Mouse (Mus musculus): ENCODE data around the gene Psmd12.
A peak's percentile ranks its signal among the peaks of the same experiment; 100 is the strongest.
"Not testable (repeated sequence)": the region's sequence is repeated elsewhere in the genome, so short reads cannot be mapped to it uniquely, and the experiment has no call there.

Psmd12 gene

DNA sequence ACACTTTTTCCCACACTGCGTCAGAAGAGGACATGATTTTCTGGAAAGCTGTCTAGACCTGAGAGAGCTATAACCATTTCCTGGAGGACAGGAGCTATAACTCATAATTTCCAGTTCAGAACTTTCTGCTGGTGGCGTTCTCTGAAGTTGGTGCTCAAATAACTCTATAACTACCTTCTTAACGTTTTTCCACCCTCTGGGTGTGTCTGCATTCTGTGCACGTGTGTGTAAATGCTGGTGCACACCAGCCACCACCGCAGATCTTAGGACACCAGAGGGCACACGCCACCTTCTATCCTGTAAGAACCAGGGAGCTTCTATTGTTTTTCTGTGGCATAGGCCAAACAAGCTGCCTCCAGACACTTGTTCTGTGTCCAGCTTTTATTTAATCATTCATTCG is 20.3 kb upstream of the Psmd12 start:
- DNase-seq (ENCODE audit: extremely low read depth, insufficient read length, low spot score): no peak

DNA sequence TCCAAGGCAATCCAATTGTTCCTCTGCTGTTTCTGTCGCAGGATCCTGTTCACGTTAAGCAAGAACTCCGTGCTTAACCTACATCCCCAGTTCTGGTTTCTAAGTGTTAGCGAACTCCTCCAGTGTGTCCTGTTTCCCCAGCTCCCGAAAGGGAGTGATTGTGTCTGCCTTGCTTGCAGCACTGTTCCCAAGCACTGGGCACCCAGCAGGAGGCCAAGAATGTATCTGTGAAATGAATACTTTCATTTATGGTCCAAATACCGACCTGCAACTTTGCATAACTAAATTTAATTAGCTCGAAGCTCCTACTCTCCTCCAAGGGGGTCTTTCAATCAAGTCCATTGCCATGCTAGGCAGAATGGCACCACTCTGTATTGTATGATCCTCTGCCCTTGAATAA is 19.5 kb upstream of the Psmd12 start:
- no peak for DNase-seq (ENCODE audit: extremely low read depth, insufficient read length, low spot score)

DNA sequence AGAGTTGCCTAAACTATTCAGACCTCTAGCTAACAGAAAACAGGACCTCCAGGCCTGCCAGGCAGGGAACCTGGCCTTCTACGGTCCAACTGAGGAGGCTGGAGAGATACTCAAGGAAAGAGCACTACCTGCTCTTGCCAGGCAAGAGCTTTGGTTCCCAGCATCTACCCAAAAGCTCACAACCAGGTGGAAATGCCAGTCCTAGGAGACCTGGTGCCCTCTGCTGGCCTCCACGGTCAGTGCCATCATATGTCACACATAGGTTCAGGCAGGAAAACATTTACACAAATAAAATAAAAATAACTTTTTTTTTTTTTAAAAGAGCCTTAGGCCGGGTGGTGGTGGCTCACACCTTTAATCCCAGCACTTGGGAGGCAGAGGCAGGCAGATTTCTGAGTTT is 16.8 kb upstream of the Psmd12 start:
- no peak for DNase-seq (ENCODE audit: extremely low read depth, insufficient read length, low spot score)

DNA sequence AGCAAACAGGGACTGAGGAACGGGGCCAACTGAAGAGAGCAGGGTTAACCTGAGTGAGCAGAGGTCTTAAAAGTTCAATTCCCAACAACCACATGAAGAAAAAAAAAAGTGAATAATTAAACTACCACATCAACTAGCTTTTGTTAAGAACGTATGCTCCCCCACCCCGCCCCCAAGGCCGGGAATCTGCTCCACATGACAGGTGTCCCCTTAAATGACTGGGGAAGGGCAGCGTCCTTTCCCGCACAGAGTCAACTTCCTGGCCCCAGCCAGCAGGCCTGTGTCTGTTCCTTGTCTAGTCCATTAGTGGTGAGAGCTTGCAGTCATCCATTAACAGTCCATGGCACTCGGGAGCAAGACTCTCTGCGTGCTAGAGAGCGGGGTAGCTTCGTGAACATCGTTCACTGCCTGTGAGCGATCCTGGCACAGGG is 16.0 kb upstream of the Psmd12 start:
- no peak for DNase-seq (ENCODE audit: extremely low read depth, insufficient read length, low spot score)

DNA sequence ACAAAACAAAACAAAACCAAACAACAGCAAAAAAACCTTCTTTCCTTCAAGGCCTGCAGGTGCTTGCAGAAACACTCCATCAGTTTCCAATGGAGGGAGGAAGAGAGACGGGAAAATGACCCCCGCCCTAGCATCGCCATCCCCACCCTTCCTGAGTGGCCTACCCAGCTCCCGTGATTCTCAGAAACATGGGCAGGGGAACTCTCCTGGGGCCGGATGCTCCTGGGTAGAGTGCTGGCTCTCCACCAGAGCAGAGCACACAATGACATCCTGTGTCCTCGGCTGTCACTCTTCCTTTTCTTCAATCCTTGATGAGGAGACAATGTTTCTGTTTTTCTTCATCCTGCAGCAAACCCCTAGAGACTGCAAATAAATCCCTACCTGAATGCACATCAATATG is 15.1 kb upstream of the Psmd12 start:
- DNase-seq (ENCODE audit: extremely low read depth, insufficient read length, low spot score): no peak

DNA sequence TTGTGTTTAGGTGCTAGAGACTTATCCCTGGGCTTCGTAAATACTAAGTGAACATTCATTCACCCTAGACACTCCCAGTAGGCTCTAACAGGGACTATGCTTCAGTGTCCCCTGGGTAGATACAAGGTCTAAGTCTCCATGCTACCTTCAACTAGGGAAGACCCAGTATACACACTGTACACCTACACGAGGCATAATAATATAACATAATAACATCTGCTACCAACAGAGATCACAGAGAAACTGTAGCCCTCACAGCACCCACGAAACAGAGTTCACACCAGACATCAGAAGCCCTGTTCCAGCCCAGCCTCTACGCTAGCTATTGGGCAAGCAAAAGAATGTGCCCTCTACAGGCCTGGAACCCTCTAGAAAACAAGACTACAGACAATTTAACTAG is 14.2 kb upstream of the Psmd12 start:
- no peak for DNase-seq (ENCODE audit: extremely low read depth, insufficient read length, low spot score)

DNA sequence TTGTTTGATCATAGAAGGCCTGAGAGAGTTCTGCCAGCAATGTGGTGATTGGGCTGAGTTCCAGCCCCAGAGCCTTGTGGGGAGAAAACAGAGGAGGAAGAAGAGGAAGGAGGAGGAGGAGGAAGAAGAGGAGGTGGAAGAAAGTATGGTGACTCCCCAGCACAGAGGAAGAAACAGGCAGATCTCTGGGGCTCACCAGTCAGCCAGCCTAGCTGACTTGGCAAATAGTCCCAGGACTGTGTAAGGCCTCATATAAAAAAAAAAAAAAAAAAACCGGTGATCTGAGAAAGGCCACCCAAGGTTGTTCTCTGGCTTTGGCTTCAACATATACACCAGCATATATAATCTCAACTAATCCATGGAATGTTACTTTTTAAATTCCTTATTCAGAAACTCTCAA is 13.3 kb upstream of the Psmd12 start:
- no peak for DNase-seq (ENCODE audit: extremely low read depth, insufficient read length, low spot score)

DNA sequence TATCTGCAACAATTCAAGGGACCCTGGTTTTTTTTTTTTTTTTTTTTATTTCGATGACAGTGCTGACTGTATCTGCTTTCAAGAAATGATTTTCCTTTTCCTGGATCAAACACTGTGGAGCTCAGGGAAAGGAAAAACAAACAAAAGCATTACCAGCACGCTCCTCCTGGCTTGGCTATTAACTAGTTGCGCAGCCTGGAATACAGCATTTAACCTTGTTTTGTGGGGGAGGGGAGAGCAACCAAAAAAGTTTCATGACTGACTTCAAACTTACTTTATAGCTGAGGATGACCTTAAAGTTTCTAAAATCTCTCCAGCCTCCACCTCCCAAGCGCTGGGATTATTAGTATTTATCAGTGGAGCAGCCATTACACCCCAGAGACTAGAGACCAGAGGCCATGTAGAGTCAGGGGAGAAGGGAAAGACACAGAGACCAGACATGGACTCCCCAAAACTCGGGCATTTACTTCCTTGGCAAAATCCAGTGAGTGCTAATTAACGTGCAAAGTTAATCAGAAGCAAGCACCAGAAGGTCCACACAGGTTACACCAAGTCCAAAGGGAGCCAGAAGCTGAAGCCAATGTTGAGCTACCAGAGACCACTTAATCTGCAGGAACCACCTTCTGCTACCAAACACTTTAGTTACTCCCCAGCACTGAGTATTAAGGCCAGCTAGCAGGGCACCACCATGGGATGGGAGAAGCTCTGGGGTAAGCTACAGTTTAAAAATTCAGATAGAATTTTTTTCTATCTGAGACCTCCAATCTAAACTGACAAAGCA is 12.5 kb upstream of the Psmd12 start:
- DNase-seq (ENCODE audit: extremely low read depth, insufficient read length, low spot score): no peak

DNA sequence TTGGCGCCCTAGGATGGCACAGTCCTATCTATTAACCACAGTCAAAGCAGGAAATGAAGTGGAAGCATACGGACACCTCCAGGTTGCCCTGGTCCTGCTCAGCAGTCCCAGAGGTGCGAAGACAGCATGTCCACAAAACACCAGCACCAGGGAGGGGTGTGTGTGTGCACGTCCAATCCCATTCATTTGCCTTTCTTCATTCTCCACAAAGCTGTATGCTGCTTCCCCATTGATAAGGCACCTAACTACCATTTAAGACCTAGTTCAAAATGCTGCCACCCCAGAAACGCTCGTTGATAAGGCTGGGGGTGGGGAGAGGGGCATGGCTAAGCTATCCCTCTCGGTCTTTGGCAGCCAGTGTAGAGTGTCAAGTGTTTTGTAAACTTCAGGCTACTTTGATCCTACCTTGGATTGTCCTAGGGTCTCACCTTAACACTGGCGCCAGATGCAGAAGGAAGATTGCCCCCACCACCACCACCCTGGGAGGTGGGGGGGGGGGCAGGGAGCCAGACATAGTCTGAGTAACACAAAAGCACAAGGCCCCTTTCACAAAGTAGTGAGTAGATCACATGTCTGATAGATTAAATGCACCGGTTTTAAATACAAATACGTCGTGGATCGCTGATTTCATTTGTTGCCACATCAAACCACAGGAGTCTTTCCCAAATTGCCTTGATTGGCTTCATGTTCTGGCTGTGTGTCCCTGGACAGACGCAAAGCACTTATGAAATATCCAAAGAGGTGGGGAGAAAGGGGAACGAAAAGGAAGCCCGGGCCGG is 10.8 kb upstream of the Psmd12 start:
- DNase-seq (ENCODE audit: extremely low read depth, insufficient read length, low spot score): no peak

DNA sequence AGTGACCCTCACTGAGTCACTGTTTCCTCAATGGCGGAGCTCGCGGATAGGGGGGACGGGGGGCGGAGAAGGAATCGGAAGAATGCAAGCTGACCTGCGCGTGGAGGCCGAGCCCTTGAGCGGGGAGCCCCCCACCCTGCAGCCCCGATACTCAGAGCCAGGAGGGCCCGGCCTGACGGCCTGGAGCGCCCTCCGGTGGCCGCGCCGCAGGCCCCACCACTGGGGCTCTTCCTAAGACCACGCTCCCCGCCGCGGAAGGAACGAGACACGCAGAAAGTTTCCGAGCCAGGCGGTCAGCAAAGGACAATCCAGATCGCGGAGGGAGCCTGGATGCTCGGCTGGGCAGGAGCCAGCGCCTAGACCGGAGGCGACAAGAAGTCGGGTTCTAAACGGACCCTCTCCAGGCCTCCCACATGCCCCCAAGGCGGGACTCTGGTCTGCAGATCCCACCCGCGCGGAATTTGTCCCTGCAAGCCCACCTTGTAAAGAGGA is 10.2 kb upstream of the Psmd12 start:
- DNase-seq (ENCODE audit: extremely low read depth, insufficient read length, low spot score): peak; percentile 20

DNA sequence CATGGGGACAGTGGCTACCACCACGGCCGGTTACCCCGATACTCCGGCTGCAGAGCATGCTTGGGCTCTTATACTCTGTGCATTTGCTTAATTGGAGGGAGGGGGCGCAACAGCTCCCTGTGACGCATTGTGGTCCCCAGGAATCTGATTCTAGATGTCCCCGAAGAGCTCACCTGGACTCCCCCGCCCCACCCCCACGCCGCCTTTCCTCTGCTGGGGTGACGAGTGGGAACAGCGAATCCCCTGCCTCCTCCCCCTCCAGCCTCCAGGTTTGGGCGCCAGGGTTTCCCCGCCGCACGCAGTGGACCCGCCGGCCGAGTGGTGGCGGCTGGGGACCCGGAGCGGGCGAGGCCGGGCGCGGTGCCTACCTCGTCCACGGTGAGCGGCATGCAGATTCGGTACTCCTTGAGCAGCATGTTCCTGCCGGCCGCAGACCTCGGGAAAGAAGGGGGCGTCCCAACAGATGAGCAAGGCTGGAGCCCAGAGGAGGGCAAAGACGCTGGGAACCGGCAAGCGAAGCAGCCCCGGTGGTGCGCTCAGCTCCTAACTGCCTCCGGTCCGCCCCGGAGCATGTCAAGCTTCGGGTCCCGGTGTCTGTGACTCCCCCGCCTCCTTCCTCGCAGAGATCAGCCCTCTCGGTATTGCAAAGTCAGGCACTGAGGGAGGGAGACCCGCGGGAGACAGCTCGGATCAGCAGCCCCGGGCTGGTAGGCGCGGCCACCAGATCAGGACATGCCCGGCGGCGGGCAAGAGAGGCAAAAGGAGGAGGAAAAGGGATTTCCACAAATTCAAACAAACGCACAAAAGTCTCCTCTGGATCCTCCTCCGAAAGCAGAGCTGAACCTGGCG is 9.5 kb upstream of the Psmd12 start:
- DNase-seq (ENCODE audit: extremely low read depth, insufficient read length, low spot score): peak; percentile 49

DNA sequence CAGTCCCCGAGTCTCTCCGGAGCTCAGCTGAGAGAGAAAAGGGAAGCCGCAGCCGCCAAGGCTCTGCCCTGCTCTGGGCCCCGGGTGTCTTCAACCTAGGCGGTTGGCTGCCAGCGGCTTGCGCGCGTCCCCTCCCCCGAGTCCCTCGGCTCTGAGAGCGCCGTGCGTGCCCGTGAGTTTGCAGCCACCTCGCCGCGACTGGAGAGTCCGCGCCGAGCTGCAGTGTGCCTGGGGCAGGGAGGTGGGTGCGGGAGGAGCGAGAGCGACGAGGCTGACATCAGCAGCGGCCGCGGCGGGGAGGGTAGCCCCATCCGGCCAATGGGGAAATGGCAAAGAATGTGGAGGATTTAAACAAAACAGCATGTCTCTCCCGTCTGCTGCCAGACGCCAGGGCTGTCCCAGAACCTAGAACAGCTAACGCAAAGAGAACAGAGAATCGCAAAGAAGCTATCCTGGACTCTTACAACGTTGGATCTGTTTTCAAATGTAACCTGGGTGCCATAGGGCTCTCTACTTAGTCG is 8.7 kb upstream of the Psmd12 start, which contains the start of gene Pitpnc1:
Gene Pitpnc1 (minus strand): TSS at position 179 of the 521 bp plus-strand sequence.
- peak; percentile 87 for DNase-seq (ENCODE audit: extremely low read depth, insufficient read length, low spot score)

DNA sequence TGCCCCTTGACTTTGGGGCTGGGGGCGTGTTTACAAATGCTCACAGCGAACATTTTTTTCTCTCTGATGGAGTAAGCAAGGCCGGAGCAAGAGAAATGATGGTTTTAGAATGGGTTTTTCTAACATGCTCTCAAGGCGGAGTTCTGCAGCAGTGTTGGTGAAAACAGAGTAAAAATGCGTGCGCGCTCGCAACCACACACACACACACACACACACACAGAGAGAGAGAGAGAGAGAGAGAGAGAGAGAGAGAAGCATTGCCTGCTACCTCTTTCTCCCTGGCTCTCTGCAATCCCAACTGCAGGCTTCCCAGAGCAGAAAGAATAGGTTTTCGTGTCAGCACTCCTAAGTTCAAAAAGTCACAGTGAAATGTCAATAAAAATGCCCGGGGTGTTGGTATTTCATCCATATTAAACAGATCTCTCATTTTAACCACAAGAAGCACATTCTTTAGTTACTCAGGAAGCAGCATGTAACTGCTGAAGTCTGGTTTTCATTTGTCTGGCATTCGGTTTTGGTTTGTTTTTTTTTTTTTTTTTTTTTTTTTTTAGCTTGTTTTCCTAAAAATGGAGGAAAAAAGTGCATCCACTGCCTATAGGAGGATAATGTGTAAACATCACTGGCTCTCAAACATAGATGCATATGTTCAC is 8.1 kb upstream of the Psmd12 start:
- DNase-seq (ENCODE audit: extremely low read depth, insufficient read length, low spot score): no peak

DNA sequence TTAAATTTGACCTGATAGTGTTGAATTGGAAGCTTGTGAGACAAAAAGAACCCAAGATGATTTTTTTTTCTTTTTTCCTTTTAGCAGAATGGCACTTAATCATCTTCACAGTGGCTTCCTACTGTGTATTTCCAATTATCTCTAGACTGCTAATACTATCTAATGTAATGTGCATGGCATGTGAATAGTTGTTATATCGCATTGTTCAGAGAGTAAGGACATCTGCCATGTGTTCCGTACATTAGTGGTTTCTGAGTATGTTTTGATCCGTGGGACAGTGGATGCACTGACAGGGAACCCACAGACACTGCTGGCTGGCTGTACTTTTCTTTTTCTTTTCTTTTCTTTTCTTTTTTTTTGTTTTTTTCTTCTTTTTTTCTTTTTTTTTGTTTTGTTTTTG is 7.0 kb upstream of the Psmd12 start:
- DNase-seq (ENCODE audit: extremely low read depth, insufficient read length, low spot score): no peak

DNA sequence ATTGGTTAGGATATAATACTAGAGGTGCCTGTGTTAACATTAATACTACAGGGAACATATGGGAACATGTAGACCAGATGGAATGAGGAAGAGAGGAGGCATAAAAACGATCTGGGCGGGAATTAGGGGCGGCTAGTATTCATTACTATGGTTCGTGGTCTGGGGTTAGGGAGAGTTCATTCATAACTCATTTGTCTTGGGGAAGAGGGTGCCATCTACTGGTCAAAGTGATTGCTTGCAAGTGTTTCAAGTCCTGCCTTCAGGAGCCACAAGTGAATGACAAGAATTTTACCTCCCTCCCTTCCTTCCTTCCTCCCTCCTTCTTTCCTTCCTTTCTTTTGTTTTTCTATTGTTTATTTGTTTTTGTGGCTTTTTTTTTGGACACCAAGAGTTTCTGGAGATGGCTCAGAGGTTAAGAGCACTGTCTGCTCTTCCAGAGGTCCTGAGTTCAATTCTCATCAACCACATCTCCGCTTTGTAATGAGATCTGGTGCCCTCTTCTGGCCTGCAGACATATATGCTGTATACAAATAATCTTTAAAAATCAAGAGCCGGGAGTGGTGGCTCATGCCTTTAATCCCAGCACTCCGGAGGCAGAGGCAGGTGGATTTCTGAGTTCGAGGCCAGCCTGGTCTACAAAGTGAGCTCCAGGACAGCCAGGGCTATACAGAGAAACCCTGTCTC is 6.0 kb upstream of the Psmd12 start:
- peak; percentile 59 for DNase-seq (ENCODE audit: extremely low read depth, insufficient read length, low spot score)

DNA sequence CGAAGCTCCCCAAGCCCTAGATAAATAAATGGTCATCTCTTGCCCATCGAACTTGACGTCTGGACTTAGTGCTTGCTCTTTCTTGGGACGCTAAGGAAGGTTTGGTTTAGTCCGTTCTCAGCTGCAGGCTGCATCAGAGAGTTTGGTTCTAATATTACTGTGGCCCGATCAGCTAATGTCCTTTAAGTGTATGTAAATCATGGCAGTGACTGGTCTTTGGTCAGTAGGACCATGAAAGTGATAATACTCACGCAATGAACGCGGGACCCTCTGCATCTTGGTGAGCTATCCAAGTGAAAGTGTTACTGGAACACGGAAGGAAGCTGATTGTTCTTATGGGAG is 549 bp downstream of the Psmd12 start:
- no peak for DNase-seq (ENCODE audit: extremely low read depth, insufficient read length, low spot score)

DNA sequence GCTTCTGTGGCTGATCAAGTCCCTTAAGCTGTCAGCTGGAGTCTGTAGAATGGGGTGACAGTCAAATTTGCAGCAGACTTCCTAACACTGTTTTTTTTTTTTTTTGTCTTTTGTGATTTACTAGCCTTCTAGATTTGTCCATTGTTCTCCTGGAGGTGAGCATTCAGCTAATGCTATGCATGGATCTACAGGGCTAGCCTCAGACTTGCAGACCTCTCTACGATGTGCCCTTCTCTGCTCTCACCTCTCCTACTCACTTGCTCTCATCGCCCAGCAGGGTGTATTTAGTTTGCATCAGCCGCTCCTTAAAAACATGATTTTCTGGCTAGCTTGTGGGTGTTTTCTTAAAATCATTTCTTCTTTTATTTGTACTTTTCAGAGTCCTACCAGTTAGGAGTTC is 5.1 kb downstream of the Psmd12 start:
- DNase-seq (ENCODE audit: extremely low read depth, insufficient read length, low spot score): no peak

DNA sequence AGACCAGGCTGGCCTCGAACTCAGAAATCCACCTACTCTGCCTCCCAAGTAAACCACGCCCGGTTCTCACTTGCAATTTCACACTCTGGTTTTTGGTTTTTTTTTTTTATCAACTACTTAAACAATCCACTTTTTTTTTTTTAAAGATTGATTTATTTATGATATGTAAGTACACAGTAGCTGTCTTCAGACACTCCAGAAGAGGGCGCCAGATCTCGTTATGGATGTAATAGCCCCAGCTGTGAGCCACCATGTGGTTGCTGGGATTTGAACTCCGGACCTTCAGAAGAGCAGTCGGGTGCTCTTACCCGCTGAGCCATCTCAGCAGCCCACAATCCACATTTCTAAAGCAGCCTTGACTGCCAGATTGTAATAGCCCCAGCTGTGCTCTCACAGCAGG is 23.5 kb downstream of the Psmd12 start:
- DNase-seq (ENCODE audit: extremely low read depth, insufficient read length, low spot score): no peak

DNA sequence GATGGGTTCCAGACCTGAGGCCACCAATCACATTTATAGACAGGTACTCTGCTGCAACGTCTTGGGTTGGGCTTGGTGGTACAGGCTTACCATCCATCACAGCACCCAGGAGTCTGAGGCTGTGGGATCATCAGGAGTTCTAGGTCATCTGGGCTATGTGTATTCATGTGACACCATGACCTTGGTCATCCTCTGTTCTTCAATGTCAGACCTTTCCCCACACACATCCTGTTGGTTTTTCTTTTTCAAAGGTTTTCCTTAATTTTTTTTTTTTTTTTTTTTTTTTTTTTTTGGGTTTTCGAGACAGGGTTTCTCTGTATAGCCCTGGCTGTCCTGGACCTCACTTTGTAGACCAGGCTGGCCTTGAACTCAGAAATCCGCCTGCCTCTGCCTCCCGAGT is 25.1 kb downstream of the Psmd12 start:
- not testable (repeated sequence) for DNase-seq (ENCODE audit: extremely low read depth, insufficient read length, low spot score)

DNA sequence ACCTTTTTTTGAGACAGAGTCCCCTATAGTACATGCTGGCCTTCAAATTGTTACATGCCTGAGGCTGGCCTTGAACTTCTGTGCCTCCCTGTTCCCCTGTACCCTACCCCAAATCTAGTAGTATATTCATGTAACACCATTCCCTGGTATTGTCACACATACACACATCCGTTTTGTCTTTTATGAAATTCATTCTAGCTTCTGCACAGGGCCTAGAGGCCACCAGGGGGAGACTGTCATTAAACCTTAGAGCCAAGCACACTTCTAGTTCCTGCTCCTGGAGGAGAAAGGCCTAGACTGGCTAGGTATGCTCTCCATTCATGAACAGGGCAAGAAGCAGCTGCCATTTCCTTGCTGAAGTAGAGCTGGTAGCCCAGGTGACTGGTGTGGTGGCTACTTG is 27.0 kb downstream of the Psmd12 start:
- no peak for DNase-seq (ENCODE audit: extremely low read depth, insufficient read length, low spot score)

All from 3134 (cell line).